Mouse (Mus musculus) left cerebral cortex, adult 6 months (tissue): ENCODE measurements around the gene Unc13d. TPM values are rescaled to one million over a fixed set of nuclear protein-coding genes. Genes with fewer than 3 reads are reported as not detected.

Experiments used
- long read RNA-seq, 2 experiments: library from polyadenylated mRNA; unstranded; transcript quantifications; one replicate each; pipeline ENCODE4 v2.0.0; 2019 to 2020
- polyA plus RNA-seq: library from polyadenylated mRNA; unstranded; fragments of <200 nt; fragmentation: Nextera tagmentation; gene quantifications from 2 replicates; pipeline ENCODE4 v1.2.3, GENCODE M21; 2021

Gene Unc13d
- polyA plus RNA-seq, result 1.0 and 1.3 TPM in 2 replicates
- long read RNA-seq, experiment 1, full-length matches to known transcripts, result 2 of 2 reads
- long read RNA-seq, experiment 1, partial matches to known transcripts, result 0 of 2 reads
- long read RNA-seq, experiment 1, other reads (novel, unspliced or antisense), result 0 of 2 reads
- long read RNA-seq, experiment 2, result 0 reads

DNA sequence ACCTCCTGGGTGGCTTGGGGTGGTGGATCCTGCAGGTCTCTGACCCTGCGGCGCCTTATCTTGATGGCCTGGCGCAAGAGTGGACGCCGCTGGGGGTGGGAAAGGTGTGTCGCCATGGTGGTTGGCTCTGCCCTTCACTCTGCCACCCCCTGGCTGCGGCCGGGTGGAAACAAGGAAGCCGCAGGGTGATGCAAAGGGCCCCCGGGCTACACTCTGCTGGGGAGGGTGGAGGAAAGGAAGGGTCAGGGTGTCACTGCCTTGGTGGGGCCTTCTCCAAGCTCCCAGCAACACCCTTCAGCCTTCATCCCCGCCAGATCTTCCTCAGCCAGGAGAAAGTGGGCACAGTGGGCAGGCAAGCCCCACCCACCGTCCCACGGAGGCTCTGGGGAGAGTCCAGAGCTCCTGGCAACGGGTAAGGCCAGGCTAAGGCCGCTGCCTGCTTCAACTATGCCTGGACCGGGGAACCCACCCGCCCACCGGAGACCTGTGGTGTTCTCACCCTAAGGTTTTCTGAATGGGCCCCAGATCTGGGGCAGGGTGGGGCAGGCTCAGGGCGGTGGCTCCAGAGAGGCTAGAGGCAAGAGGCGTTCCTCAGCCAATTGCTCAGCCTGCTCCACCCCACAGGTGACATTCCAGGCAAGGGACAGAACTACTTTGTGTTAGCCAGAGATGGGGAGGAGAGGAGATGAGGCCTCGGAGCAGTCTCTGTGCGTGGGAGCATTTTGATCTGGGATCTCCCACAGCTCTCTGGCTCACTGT is at the start of gene Unc13d:
TSS of gene Unc13d (minus strand) at position 516 of the 759 bp plus-strand sequence.

DNA sequence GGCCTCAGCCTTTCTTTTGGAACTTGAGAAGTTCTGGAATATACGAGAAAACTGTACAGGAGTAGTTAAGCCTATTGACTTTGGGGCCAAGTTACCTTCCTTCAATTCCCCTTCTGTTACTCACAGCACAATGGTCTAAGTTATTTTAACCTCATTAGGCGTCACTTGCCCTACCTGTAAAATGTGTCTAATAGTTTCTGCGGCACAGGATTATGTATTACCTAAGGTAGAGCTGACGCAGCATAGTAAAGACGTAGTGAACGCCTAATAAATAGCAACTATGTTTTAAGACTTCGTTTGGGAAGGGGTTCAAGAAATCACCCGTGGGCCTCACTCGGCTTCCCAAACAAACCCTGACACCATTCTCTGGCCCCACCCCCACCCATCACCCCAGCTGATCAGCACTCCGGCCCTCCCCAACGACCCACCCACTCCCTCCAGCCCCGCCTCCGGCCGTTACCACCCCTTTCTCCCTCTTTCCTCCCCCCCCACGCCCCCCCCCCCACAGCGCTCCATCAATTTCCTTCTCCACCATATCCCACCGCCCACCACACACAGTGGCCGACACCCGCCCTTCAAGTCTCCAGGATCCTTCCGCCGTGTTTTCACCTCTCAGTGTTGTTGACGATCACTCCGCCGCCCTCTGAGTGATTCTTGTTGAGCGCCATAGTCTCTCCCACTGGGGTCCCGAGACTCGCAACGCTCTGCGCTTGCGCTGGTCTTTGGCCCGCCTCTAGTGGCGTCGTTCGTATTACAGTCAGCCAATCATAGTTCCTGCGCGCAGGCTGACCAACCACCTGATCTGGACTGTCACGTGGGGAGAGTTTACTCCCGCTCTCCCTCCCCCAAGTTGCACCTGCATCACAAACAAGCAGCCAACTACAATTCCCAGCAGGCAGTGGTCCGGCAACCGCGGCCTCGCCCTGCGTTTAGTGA is 8.8 kb upstream of the Unc13d start, which contains the start of gene Wbp2:
TSS of gene Wbp2 (minus strand) at position 738 of the 936 bp plus-strand sequence.

DNA sequence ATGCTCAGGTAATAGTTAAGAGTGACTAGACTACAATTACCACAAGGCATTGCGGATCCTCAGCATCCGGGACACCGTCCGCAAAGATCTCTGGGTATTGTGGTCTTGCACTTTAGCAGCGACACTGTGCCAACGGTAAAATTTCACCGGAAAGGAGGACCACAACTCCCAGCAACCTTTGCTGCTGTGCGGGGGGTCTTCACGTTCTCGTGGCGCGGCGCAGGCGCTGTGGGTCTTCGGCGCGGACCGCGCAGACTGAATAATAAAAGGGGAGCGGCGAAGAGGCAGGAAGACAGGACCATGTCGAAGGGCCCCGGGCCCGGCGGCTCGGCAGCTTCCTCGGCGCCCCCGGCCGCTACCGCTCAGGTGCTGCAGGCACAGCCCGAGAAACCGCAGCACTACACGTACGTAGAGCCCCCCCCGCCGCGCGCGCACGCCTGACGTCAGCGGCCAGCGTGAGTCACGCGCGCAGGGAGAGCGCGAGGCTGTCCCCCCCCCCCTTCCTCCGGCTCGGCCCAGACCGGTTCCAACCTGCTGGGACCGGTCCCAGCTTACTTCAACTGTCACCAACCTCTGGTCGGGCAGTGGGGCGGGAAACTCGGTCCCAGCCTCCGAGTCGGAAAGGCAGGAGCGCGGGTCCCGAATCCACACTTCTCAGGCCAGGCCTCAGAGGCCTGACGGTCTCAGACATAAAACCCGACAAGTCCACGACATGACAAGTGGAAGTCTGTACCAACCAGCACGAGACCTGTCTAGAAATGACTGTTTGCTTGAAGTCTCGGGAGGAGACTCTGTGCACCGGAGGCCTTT is 47.5 kb downstream of the Unc13d start, which contains the start of gene Unk:
TSS of gene Unk (plus strand) at position 235 of the 810 bp plus-strand sequence.

DNA sequence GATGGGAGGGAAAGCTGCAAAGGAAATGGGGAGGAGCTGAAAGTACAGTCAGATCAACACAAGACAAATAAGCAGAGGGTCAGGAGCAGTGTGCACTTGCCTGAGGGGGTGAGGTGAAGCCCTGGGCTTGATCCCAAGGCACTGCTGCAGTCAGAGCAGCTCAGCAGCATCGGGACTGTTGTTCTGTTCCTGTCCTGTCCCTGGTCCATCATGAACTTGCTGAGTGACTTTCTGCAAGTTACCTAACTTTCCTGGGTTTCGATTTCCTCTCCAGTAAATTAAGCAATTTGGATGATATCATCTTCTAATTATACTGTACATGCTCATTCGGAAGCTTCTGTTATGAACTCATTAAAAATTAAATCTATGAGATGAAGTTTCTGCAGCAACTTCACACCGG is 50.0 kb downstream of the Unc13d start, which contains the start of gene H3f3b:
TSS of gene H3f3b (minus strand) at position 207 of the 400 bp plus-strand sequence.

DNA sequence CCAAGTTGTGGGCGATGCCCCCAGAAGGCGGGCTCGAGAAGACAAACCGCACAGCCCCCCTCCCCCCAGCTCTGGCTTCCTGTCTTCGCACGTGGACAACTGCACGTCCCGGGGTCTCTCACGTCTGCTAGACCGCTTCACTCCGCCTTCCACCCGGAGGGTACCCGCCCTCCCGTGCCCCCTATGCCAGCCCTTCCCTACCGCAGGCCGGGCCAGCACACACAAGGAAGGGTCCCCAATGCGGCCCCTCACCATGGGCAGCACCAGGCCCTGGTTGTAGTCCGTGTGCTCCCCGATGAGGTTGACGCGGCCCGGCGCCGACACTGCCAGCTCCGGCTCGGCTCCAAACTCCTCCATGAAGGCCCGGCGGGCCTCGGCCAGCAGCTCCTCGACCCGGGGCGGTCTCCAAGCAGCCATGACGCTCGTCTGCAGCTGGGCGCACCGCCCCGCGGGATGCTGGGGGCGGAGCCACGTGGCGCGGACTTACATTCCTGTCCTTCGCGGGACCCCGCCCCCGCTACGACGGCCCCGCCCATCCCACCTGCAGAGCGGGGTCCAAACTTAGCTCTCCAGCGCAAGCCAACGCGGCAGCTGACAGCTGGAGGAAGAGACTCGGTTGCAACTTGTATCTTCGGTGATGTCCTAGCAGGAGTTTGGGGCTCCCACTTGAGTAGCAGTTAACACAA is 65.4 kb downstream of the Unc13d start, which contains the start of gene Galk1:
TSS of gene Galk1 (minus strand) at position 458 of the 686 bp plus-strand sequence.

Other genes with a start within 250 kb of the Unc13d start
- gene Myo15b, start 219.6 kb downstream of the Unc13d start, polyA plus RNA-seq, result 0.14 TPM in 1 of 2 replicates, not detected in the other
- 1.4 and 1.7 TPM in 2 replicates for gene Smim5, start 178.0 kb downstream of the Unc13d start, polyA plus RNA-seq
- gene Smim6, start 165.9 kb downstream of the Unc13d start, polyA plus RNA-seq, result not detected in 2 replicates
- 26.6 and 36.8 TPM in 2 replicates for gene Sap30bp, start 144.7 kb downstream of the Unc13d start, polyA plus RNA-seq
- gene Recql5, start 144.5 kb downstream of the Unc13d start, polyA plus RNA-seq, result 7.0 and 8.5 TPM in 2 replicates
- gene Itgb4, start 103.3 kb downstream of the Unc13d start, polyA plus RNA-seq, result 3.5 and 3.7 TPM in 2 replicates
- 19.0 and 23.7 TPM in 2 replicates for gene Galk1, start 65.2 kb downstream of the Unc13d start, polyA plus RNA-seq
- 208 and 343 TPM in 2 replicates for gene H3f3b, start 50.0 kb downstream of the Unc13d start, polyA plus RNA-seq
- gene Unk, start 47.6 kb downstream of the Unc13d start, polyA plus RNA-seq, result 5.8 and 7.4 TPM in 2 replicates
- gene Wbp2, start 9.0 kb upstream of the Unc13d start, polyA plus RNA-seq, result 252 and 516 TPM in 2 replicates
- 2.7 and 4.7 TPM in 2 replicates for gene Trim47, start 49.2 kb upstream of the Unc13d start, polyA plus RNA-seq
- gene Trim65, start 53.2 kb upstream of the Unc13d start, polyA plus RNA-seq, result 2.0 and 2.8 TPM in 2 replicates
- gene Mrpl38, start 60.9 kb upstream of the Unc13d start, polyA plus RNA-seq, result 62.0 and 78.9 TPM in 2 replicates
- 25.2 and 27.1 TPM in 2 replicates for gene Fbf1, start 90.2 kb upstream of the Unc13d start, polyA plus RNA-seq
- 100.0 and 109 TPM in 2 replicates for gene Ten1, start 120.9 kb upstream of the Unc13d start, polyA plus RNA-seq
- 65.0 and 76.9 TPM in 2 replicates for gene Acox1, start 121.1 kb upstream of the Unc13d start, polyA plus RNA-seq
- 0.53 and 0.79 TPM in 2 replicates for gene Evpl, start 160.1 kb upstream of the Unc13d start, polyA plus RNA-seq
- 25.9 and 34.4 TPM in 2 replicates for gene Srp68, start 196.3 kb upstream of the Unc13d start, polyA plus RNA-seq
- gene Galr2, start 203.0 kb upstream of the Unc13d start, polyA plus RNA-seq, result not detected in 2 replicates
- 44.9 and 81.5 TPM in 2 replicates for gene Exoc7, start 229.3 kb upstream of the Unc13d start, polyA plus RNA-seq